ENCODE assay signal across 13 mouse cellular contexts in genomic region chr2:150735756-150736576, GRCm38 (mm10). TPM values are rescaled to one million over a fixed set of nuclear protein-coding genes. Genes with fewer than 3 reads are reported as not detected.
A peak's percentile ranks its signal among the peaks of the same experiment; 100 is the strongest.
DNase-seq lines count a peak whose midpoint lies in the region; ATAC-seq and TF ChIP-seq lines count a peak whose summit lies in the region.
"Had no signal": no experiment of that assay in that cellular context is flagged by ENCODE, and none has a peak within 500 bp of the region (broad histone marks: within the 10 kb centered on the region; RNA-seq: fewer than 3 reads in every experiment).

No protein-coding gene starts in this region.

- no peaks in the 10 kb centered on the region for H3K9me3 ChIP-seq in embryonic facial prominence, embryonic 15.5 days (replicated peaks)
- no peaks in the 10 kb centered on the region for H3K9me3 ChIP-seq in hindbrain, postnatal 0 days (ENCODE audit: low read length)
- H3K9me3 ChIP-seq in neural tube, embryonic 14.5 days (ENCODE audit: control insufficient read depth, low read length), result no peaks in the 10 kb centered on the region

- H3K4me2 ChIP-seq in embryonic facial prominence, embryonic 15.5 days (replicated peaks), result no peak overlapping the region
- 0 out of 2 replicates have a peak overlapping the region, but pooled peaks have one; percentile 22 for H3K4me2 ChIP-seq in hindbrain, postnatal 0 days (ENCODE audit: low read depth, low read length)
- peak overlapping the region; percentile 23; the same call in 1 of the 2 replicates for H3K4me2 ChIP-seq in neural tube, embryonic 14.5 days (ENCODE audit: low read depth, low read length)

- peak; percentile 86 for DNase-seq in heart, adult 11 months
- no peak for DNase-seq in heart, adult 18-20 months
- DNase-seq in hindbrain, postnatal 0 days (ENCODE audit: low spot score), result peak; percentile 70
- no peak for DNase-seq in gastrocnemius, postnatal 36 days
- DNase-seq in heart, adult 9 months (ENCODE audit: low spot score in 2 of 2), result no peak
- no peak for DNase-seq in cerebellum, adult 2 months

- no peak overlapping the region for H3K9ac ChIP-seq in embryonic facial prominence, embryonic 15.5 days
- no peak overlapping the region for H3K9ac ChIP-seq in hindbrain, postnatal 0 days (replicated peaks; ENCODE audit: low read length)
- no peak overlapping the region for H3K9ac ChIP-seq in neural tube, embryonic 14.5 days (replicated peaks; ENCODE audit: low read depth, low read length)

- no peak overlapping the region for H3K4me3 ChIP-seq in embryonic facial prominence, embryonic 15.5 days (replicated peaks)
- no peak overlapping the region for H3K4me3 ChIP-seq in hindbrain, postnatal 0 days (ENCODE audit: low read length)
- no peak overlapping the region for H3K4me3 ChIP-seq in neural tube, embryonic 14.5 days (ENCODE audit: low read depth, low read length)
- no peak overlapping the region for H3K4me3 ChIP-seq in cerebellum, adult 2 months (replicated peaks; ENCODE audit: insufficient read depth, low read depth, low read length)

- no peak for TF ChIP-seq POLR2A in cerebellum, adult 2 months (IDR thresholded peaks at IDR 0.05; ENCODE audit: borderline replicate concordance, insufficient read depth, low read length)

- no peaks in the 10 kb centered on the region for H3K4me1 ChIP-seq in embryonic facial prominence, embryonic 15.5 days
- H3K4me1 ChIP-seq in hindbrain, postnatal 0 days (ENCODE audit: insufficient read depth, low read length), result no peaks in the 10 kb centered on the region
- no peaks in the 10 kb centered on the region for H3K4me1 ChIP-seq in neural tube, embryonic 14.5 days (ENCODE audit: control insufficient read depth, insufficient read depth, low read length)
- no peaks in the 10 kb centered on the region for H3K4me1 ChIP-seq in cerebellum, adult 2 months (ENCODE audit: control insufficient read depth, insufficient read depth, low read length)

- TF ChIP-seq CTCF in hindbrain, postnatal 0 days (IDR thresholded peaks at IDR 0.05; ENCODE audit: low read depth), result peak; percentile 38; the same call in 1 of the 2 replicates
- TF ChIP-seq CTCF in cerebellum, adult 2 months (IDR thresholded peaks at IDR 0.05; ENCODE audit: borderline replicate concordance, insufficient read depth, low read depth, low read length), result no peak

- peak; percentile 43; the same call in 1 of the 2 replicates for ATAC-seq in embryonic facial prominence, embryonic 15.5 days (ENCODE audit: insufficient number of reproducible peaks, low FRiP score, low TSS enrichment, low read depth)
- peak; percentile 87 for ATAC-seq in hindbrain, postnatal 0 days
- peak; percentile 97 for ATAC-seq in neural tube, embryonic 14.5 days (ENCODE audit: low read depth)

- no peak overlapping the region for H3K27ac ChIP-seq in embryonic facial prominence, embryonic 15.5 days (replicated peaks)
- H3K27ac ChIP-seq in hindbrain, postnatal 0 days, result no peak overlapping the region
- no peak overlapping the region for H3K27ac ChIP-seq in neural tube, embryonic 14.5 days (ENCODE audit: low read depth, low read length)
- no peak overlapping the region for H3K27ac ChIP-seq in cerebellum, adult 2 months (ENCODE audit: insufficient read depth, low read length)
- H3K27ac ChIP-seq: kidney, postnatal 0 days had no signal

- intact Hi-C loops in gastrocnemius, postnatal 36 days (cut with DNase I), result no loop called here

- no peaks in the 10 kb centered on the region for H3K36me3 ChIP-seq in embryonic facial prominence, embryonic 15.5 days
- H3K36me3 ChIP-seq in hindbrain, postnatal 0 days (ENCODE audit: insufficient read depth, low read length), result no peaks in the 10 kb centered on the region
- H3K36me3 ChIP-seq in neural tube, embryonic 14.5 days (ENCODE audit: control insufficient read depth, insufficient read depth, low read length), result no peaks in the 10 kb centered on the region

- no peaks in the 10 kb centered on the region for H3K27me3 ChIP-seq in embryonic facial prominence, embryonic 15.5 days
- 0 out of 2 replicates have a peak, but pooled peaks cover 4% of the 10 kb centered on the region for H3K27me3 ChIP-seq in hindbrain, postnatal 0 days (ENCODE audit: insufficient read depth, low read length)
- H3K27me3 ChIP-seq in neural tube, embryonic 14.5 days (ENCODE audit: control insufficient read depth, insufficient read depth, low read length), result no peaks in the 10 kb centered on the region; the same call in 1 of the 2 replicates
- no peaks in the 10 kb centered on the region for H3K27me3 ChIP-seq in cerebellum, adult 2 months (ENCODE audit: control insufficient read depth, insufficient read depth, low read length)

- 48% methylated on average over 11 of the region's 11 CpGs for WGBS in embryonic facial prominence, embryonic 15.5 days
- WGBS in hindbrain, postnatal 0 days, result 17% methylated on average over 11 of the region's 11 CpGs
- WGBS in neural tube, embryonic 14.5 days, result 13% methylated on average over 11 of the region's 11 CpGs
- WGBS in cerebellum, adult 2 months, result 17% methylated on average over 11 of the region's 11 CpGs

RNA-seq across cellular contexts. Expression of gene Entpd6, which starts 12.9 kb away (rescaled TPM):
- 10 to 100 TPM; 17.6 to 17.8 TPM for total RNA-seq in heart, adult 18-20 months (2021)
- polyA plus RNA-seq in embryonic facial prominence, embryonic 15.5 days (2015; fragmentation: Nextera tagmentation; extraction: Ambion mirVana), result 25.1 and 28.5 TPM in 2 replicates
- 91.4 and 97.1 TPM in 2 replicates for total RNA-seq in hindbrain, postnatal 0 days (2014; rRNA removed)
- polyA plus RNA-seq in hindbrain, postnatal 0 days (2015; fragmentation: Nextera tagmentation; extraction: Ambion mirVana), result 76.8 and 79.5 TPM in 2 replicates
- 56.8 and 64.6 TPM in 2 replicates for polyA plus RNA-seq in neural tube, embryonic 14.5 days (2014; fragmentation: Nextera tagmentation; extraction: Ambion mirVana)
- 1 to 10 TPM; 7.2 to 8.1 TPM for total RNA-seq in gastrocnemius, postnatal 36 days (2021)
- 50.8 and 54.5 TPM in 2 replicates for polyA plus RNA-seq in cerebellum, adult 2 months (2012; rRNA removed)

RNA-seq across cellular contexts. Expression of gene Vsx1, which starts 46.8 kb away (rescaled TPM):
- total RNA-seq in heart, adult 18-20 months (2021), result under 1 TPM in 1 of 2 experiments, not detected in 1; 0.10 TPM
- 0.05 TPM in 1 of 2 replicates, not detected in the other for polyA plus RNA-seq in embryonic facial prominence, embryonic 15.5 days (2015; fragmentation: Nextera tagmentation; extraction: Ambion mirVana)
- 0.26 TPM in 1 of 2 replicates, not detected in the other for total RNA-seq in hindbrain, postnatal 0 days (2014; rRNA removed)
- polyA plus RNA-seq in hindbrain, postnatal 0 days (2015; fragmentation: Nextera tagmentation; extraction: Ambion mirVana), result 0.10 and 0.13 TPM in 2 replicates
- polyA plus RNA-seq in neural tube, embryonic 14.5 days (2014; fragmentation: Nextera tagmentation; extraction: Ambion mirVana), result 0.06 and 0.07 TPM in 2 replicates
- total RNA-seq in gastrocnemius, postnatal 36 days (2021), result not detected
- 0.06 TPM in 1 of 2 replicates, not detected in the other for polyA plus RNA-seq in cerebellum, adult 2 months (2012; rRNA removed)
- total RNA-seq: granulocyte monocyte progenitor cell, adult 5-6 weeks; left cerebral cortex, postnatal 25 days; neutrophil, adult 5-6 weeks had no signal
- polyA plus RNA-seq: kidney, postnatal 0 days; lung, embryonic 16.5 days had no signal

RNA-seq across cellular contexts. Expression of gene Pygb, which starts 50.6 kb away (rescaled TPM):
- 100 to 1,000 TPM; 507 to 527 TPM for total RNA-seq in heart, adult 18-20 months (2021)
- 85.8 and 88.5 TPM in 2 replicates for polyA plus RNA-seq in embryonic facial prominence, embryonic 15.5 days (2015; fragmentation: Nextera tagmentation; extraction: Ambion mirVana)
- total RNA-seq in hindbrain, postnatal 0 days (2014; rRNA removed), result 302 and 317 TPM in 2 replicates
- 160 and 169 TPM in 2 replicates for polyA plus RNA-seq in hindbrain, postnatal 0 days (2015; fragmentation: Nextera tagmentation; extraction: Ambion mirVana)
- polyA plus RNA-seq in neural tube, embryonic 14.5 days (2014; fragmentation: Nextera tagmentation; extraction: Ambion mirVana), result 77.7 and 113 TPM in 2 replicates
- 1 to 10 TPM; 4.2 to 4.6 TPM for total RNA-seq in gastrocnemius, postnatal 36 days (2021)
- 134 and 144 TPM in 2 replicates for polyA plus RNA-seq in cerebellum, adult 2 months (2012; rRNA removed)

Comparison
In these comparisons a context has a peak if more than half of its experiments do, and no peak if none do; other contexts are left out.
1. DNase-seq: peak in heart, adult 11 months (single experiment) and hindbrain, postnatal 0 days (single experiment); none in heart, adult 18-20 months (0 of 2), gastrocnemius, postnatal 36 days (0 of 2), heart, adult 9 months (0 of 2) and cerebellum, adult 2 months (0 of 2).
2. ATAC-seq: peak in every context shown above with its lines; median percentile 97 in neural tube, embryonic 14.5 days; 87 in hindbrain, postnatal 0 days; 43 in embryonic facial prominence, embryonic 15.5 days.